Mouse (Mus musculus) thymus, postnatal 0 days (tissue): Measurements from ENCODE around the gene Olfr564. TPM values are rescaled to one million over a fixed set of nuclear protein-coding genes. Genes with fewer than 3 reads are reported as not detected.

Experiments used
- DNase-seq: peaks from one replicate; pipeline ENCODE4 v3.0.0-alpha.2; 2015; ENCODE audit warnings: low spot score
- polyA plus RNA-seq: library from polyadenylated mRNA; unstranded; fragments of >200 nt; fragmentation: Nextera tagmentation; extraction: Ambion mirVana; gene quantifications from 2 replicates; pipeline ENCODE4 v1.2.1, GENCODE M21; 2015

Gene Olfr564
- polyA plus RNA-seq: not detected in 2 replicates

- DNase-seq: no peak
These were observed at the start of gene Olfr564 for GRCm38 (mm10) chr7:102803180-102803579. Gene Olfr564, plus strand, starts transcription at chr7:102803480.

GRCm38 (mm10) chr7:102759266-102759665, 44.0 kb upstream of the Olfr564 start, which contains the start of the genes Olfr560 and Olfr78:
Gene Olfr560, minus strand, starts transcription at chr7:102759366.
Gene Olfr78, minus strand, starts transcription at chr7:102759471.
- DNase-seq: no peak

- no peak for DNase-seq
These were observed 32.4 kb upstream of the Olfr564 start, which contains the start of gene Olfr561 for GRCm38 (mm10) chr7:102770921-102771320. Gene Olfr561, plus strand, starts transcription at chr7:102771221.

Other genes starting within 250 kb of the Olfr564 start
- 3.0 and 3.9 TPM in 2 replicates for gene Trim21, start 238.0 kb upstream of the Olfr564 start, polyA plus RNA-seq
- 0.26 TPM in 1 of 2 replicates, not detected in the other for gene Olfr550, start 232.0 kb upstream of the Olfr564 start, polyA plus RNA-seq
- gene Olfr551, start 211.6 kb upstream of the Olfr564 start, polyA plus RNA-seq: not detected in 2 replicates
- not detected in 2 replicates for gene Olfr552, start 205.7 kb upstream of the Olfr564 start, polyA plus RNA-seq
- gene Olfr553, start 185.3 kb upstream of the Olfr564 start, polyA plus RNA-seq: not detected in 2 replicates
- gene Olfr554, start 165.0 kb upstream of the Olfr564 start, polyA plus RNA-seq: not detected in 2 replicates
- gene Olfr555, start 144.7 kb upstream of the Olfr564 start, polyA plus RNA-seq: not detected in 2 replicates
- gene Olfr556, start 138.6 kb upstream of the Olfr564 start, polyA plus RNA-seq: not detected in 2 replicates
- 8.1 and 8.6 TPM in 2 replicates for gene Trim68, start 116.2 kb upstream of the Olfr564 start, polyA plus RNA-seq
- gene Olfr557, start 107.6 kb upstream of the Olfr564 start, polyA plus RNA-seq: not detected in 2 replicates
- 0.37 and 0.38 TPM in 2 replicates for gene Olfr558, start 101.3 kb upstream of the Olfr564 start, polyA plus RNA-seq
- not detected in 2 replicates for gene Olfr33, start 84.4 kb upstream of the Olfr564 start, polyA plus RNA-seq
- not detected in 2 replicates for gene Olfr559, start 76.0 kb upstream of the Olfr564 start, polyA plus RNA-seq
- gene Olfr560, start 44.1 kb upstream of the Olfr564 start, polyA plus RNA-seq: not detected in 2 replicates
- gene Olfr78, start 44.0 kb upstream of the Olfr564 start, polyA plus RNA-seq: 0.05 and 0.10 TPM in 2 replicates
- not detected in 2 replicates for gene Olfr561, start 32.3 kb upstream of the Olfr564 start, polyA plus RNA-seq
- gene Olfr566, start 55.3 kb downstream of the Olfr564 start, polyA plus RNA-seq: not detected in 2 replicates
- not detected in 2 replicates for gene Olfr568, start 73.6 kb downstream of the Olfr564 start, polyA plus RNA-seq
- not detected in 2 replicates for gene Olfr569, start 87.4 kb downstream of the Olfr564 start, polyA plus RNA-seq
- not detected in 2 replicates for gene Olfr570, start 91.1 kb downstream of the Olfr564 start, polyA plus RNA-seq
- not detected in 2 replicates for gene Olfr571, start 114.1 kb downstream of the Olfr564 start, polyA plus RNA-seq
- gene Olfr572, start 120.9 kb downstream of the Olfr564 start, polyA plus RNA-seq: not detected in 2 replicates
- gene Olfr573-ps1, start 139.1 kb downstream of the Olfr564 start, polyA plus RNA-seq: not detected in 2 replicates
- gene Olfr574, start 145.0 kb downstream of the Olfr564 start, polyA plus RNA-seq: not detected in 2 replicates
- not detected in 2 replicates for gene Olfr575, start 155.3 kb downstream of the Olfr564 start, polyA plus RNA-seq
- gene Olfr576, start 159.2 kb downstream of the Olfr564 start, polyA plus RNA-seq: not detected in 2 replicates
- not detected in 2 replicates for gene Olfr577, start 172.5 kb downstream of the Olfr564 start, polyA plus RNA-seq
- not detected in 2 replicates for gene Olfr578, start 185.8 kb downstream of the Olfr564 start, polyA plus RNA-seq
- gene Olfr582, start 234.5 kb downstream of the Olfr564 start, polyA plus RNA-seq: not detected in 2 replicates
- gene Olfr583, start 247.8 kb downstream of the Olfr564 start, polyA plus RNA-seq: not detected in 2 replicates